Mouse (Mus musculus): ENCODE results near the gene Lypd6.

DNA sequence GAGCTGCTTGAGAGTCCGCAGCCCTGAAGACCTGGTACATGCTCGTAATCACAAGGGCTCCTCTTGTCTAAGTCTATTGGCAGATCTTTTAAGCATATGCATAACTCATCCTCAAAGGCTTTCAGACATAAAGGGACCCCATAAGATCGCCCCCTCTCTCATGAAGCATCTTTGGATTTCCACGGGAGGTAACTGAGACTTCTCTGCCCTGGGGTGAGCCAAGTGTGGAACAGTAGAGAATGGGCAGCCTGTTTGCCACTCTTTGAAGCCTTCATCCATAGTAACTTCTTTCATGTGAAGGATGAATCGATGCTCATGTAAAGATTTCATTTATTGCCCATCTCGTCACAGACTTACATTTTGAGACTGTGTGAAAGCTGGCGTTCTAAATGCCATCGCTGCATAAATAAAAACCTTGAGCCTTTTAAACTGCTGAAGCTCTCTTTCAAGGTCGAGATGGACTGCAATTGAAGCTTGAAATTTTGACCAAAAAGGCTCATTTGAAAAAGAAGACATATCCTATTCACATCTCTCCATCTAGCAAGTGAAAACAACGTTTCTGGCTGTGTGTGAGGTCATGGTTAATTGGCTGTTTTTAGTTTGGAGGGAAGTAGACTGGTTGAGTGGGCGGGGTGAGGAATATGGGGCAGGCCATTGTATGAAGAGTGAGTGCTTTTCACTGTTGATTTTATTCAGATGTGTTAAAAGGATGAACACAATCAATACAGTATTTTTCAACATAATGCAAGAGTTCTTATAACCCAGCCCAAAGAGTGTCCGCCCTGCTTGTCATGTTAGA, 107.7 kb downstream of the Lypd6 start:
- TF ChIP-seq CTCF (IDR thresholded peaks at IDR 0.05; ENCODE audit: low read depth) = no peak
- no peak for TF ChIP-seq EP300 (optimal IDR thresholded peaks at IDR 0.05)
